Mouse (Mus musculus): ENCODE data around the gene Helz2. TPM values are rescaled to one million over a fixed set of nuclear protein-coding genes. Genes with fewer than 3 reads are reported as not detected.
"Not testable (repeated sequence)": the region's sequence is repeated elsewhere in the genome, so short reads cannot be mapped to it uniquely, and the experiment has no call there.

Helz2 gene
- total RNA-seq, 2 experiments from 2014 or later: 2.5 to 3.4 TPM

- DNase-seq: no peak
These were observed 48.8 kb downstream of the Helz2 start for GRCm38 (mm10) chr2:181193044-181193443.

- DNase-seq: no peak
These were observed 49.9 kb downstream of the Helz2 start for GRCm38 (mm10) chr2:181191936-181192335.

- not testable (repeated sequence) for DNase-seq
These were observed 50.4 kb downstream of the Helz2 start for GRCm38 (mm10) chr2:181191385-181191784.

DNA sequence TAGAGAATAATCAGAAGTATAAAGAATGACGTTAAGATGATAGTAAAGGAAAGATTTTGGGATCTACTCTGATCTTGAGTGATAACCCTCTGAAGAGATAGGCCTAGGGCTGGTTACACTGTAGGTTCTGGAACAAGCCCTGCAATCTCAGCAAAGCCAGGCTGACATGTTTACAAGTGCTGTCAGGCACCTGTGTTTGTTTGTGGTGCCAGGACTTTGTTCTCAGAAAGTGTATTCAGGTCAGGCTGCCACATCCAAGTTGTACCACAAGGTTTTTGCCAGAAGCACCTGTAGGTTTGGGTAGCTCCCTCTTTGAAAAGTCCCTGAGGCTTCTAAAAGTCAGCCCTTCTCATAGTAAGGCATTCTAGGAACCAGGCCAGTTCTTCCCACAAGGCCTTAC, 52.5 kb downstream of the Helz2 start:
- DNase-seq: no peak

- DNase-seq: no peak
These were observed 53.1 kb downstream of the Helz2 start for GRCm38 (mm10) chr2:181188681-181189080.

GRCm38 (mm10) chr2:181187121-181188000, 54.5 kb downstream of the Helz2 start, which contains the start of gene Ppdpf:
TSS of gene Ppdpf (plus strand) at chr2:181187247.
- peak; percentile 94 for DNase-seq

DNA sequence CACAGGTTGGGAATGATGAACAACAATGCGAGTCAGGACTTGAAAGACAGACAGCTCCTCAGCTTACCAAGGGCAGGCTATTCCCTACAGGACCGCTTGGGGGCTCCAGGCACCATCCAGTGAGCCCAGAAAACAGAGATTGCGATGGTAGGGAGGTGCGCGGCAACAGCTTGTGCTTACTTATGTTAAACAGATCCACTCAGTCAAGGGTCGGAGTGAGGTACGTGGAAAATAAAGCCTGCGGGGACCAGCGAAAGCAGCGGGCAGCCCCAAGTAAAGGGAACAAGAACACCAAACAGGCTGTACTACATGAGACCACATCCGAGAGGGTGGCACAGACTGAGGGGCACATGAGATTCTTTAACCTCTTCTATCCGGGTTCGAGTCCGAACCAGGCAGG, 55.2 kb downstream of the Helz2 start:
- peak; percentile 80 for DNase-seq

- DNase-seq: no peak
These were observed 60.9 kb downstream of the Helz2 start for GRCm38 (mm10) chr2:181180898-181181297.

DNA sequence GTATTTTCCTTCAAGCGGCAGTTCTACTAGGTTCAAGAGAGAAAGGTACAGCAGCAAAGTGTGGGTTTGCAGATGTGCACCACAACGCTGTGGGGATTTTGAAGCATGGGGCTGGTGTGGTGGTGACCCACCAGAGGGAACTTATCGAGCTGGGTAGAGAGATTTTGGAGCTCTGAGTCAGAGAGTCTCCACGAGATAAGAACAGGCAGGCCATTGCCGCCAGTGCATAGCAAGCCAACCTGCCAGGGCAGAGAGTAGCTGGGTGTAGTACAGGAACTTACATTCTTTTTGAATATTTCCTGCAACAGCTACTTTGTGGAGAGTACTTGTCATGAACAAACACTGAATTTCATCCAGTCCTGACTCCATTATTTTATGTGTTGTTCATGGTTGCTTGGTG, 63.4 kb downstream of the Helz2 start:
- DNase-seq: no peak

DNA sequence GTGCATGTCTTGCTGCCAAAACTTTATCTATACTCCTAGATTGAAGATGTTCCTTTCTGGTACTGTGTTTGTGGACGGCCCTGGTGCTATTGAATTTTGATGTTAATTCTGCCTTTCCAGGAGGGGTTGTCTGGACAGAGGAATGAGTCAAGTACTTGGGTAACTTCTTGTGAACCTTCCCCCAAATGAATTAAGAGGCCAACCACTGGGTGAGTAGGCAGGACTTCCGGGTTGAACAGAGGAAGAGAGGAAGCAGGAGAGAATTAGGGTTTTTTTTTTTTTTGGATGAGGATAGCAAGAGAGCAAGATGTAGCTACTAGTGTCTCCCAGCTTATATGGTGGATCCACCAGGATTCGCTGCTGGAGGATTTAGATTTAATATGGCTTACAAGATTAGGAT, 63.8 kb downstream of the Helz2 start:
- no peak for DNase-seq

Other genes with a start within 250 kb of the Helz2 start
- gene Chrna4, start 198.5 kb downstream of the Helz2 start, total RNA-seq (2021): under 1 TPM in 1 of 2 experiments, not detected in 1; 0.54 TPM
- not detected for gene Kcnq2, start 106.7 kb downstream of the Helz2 start, total RNA-seq (2021)
- gene Eef1a2, start 85.0 kb downstream of the Helz2 start, total RNA-seq (2021): 1,000 to 10,000 TPM; 1,917 to 2,157 TPM
- gene Ppdpf, start 54.8 kb downstream of the Helz2 start, total RNA-seq (2021): 10 to 100 TPM; 44.4 to 49.5 TPM
- not detected for gene Ptk6, start 39.2 kb downstream of the Helz2 start, total RNA-seq (2021)
- gene Srms, start 28.8 kb downstream of the Helz2 start, total RNA-seq (2021): under 1 TPM; 0.20 to 0.24 TPM
- gene Fndc11, start 22.0 kb downstream of the Helz2 start, total RNA-seq (2021): not detected
- gene Gmeb2, start 46.0 kb upstream of the Helz2 start, total RNA-seq (2021): 1 to 10 TPM; 6.1 to 6.3 TPM
- gene Stmn3, start 72.5 kb upstream of the Helz2 start, total RNA-seq (2021): under 1 TPM in 1 of 2 experiments, not detected in 1; 0.32 TPM
- gene Rtel1, start 77.7 kb upstream of the Helz2 start, total RNA-seq (2021): 10 to 100 TPM in 1 of 2 experiments, 1 to 10 TPM in 1; 9.9 to 14.9 TPM
- gene Zgpat, start 122.9 kb upstream of the Helz2 start, total RNA-seq (2021): 10 to 100 TPM; 12.8 to 13.1 TPM
- gene Arfrp1, start 123.4 kb upstream of the Helz2 start, total RNA-seq (2021): 10 to 100 TPM; 25.0 to 29.3 TPM
- gene Lime1, start 138.1 kb upstream of the Helz2 start, total RNA-seq (2021): 1 to 10 TPM; 4.2 to 5.5 TPM
- gene Zbtb46, start 217.4 kb upstream of the Helz2 start, total RNA-seq (2021): 1 to 10 TPM; 3.5 TPM

Data from gastrocnemius, postnatal 25 days (tissue).